Mouse (Mus musculus) hematopoietic stem cell, adult 5-6 weeks (primary cell): Measurements from ENCODE around the gene Cep104. TPM values are rescaled to one million over a fixed set of nuclear protein-coding genes. Genes with fewer than 3 reads are reported as not detected.
A peak's percentile ranks its signal among the peaks of the same experiment; 100 is the strongest.

Experiments used
- ATAC-seq, 2 experiments: fragments of 125-278 bp in 1 of 2; replicated peaks in 1 of 2; 2 replicates each; pipeline ENCODE4 v1.8.0; 2016 to 2017; ENCODE audit warnings: inconsistent platforms in 2 of 2, mild to moderate bottlenecking in 2 of 2, moderate number of reproducible peaks in 2 of 2, low read depth in 1 of 2, moderate TSS enrichment in 1 of 2; ENCODE audit not compliant: low FRiP score in 2 of 2, poor library complexity in 2 of 2, severe bottlenecking in 2 of 2, insufficient read depth in 1 of 2, low TSS enrichment in 1 of 2
- total RNA-seq: library from RNA; stranded (forward); fragments of 172-1452, 232-1000 nt; gene quantifications from 2 replicates; pipeline ENCODE4 v1.2.3, GENCODE M21; 2017

Cep104 gene
- total RNA-seq, result 6.0 and 7.8 TPM in 2 replicates

- ATAC-seq, result peak; percentile 78 to 90
Observed at GRCm38 (mm10) chr4:153974431-153975291, at the start of gene Cep104, which contains the start of gene Dffb. TSS of gene Cep104 (plus strand) at chr4:153975194. TSS of gene Dffb (minus strand) at chr4:153975126.

DNA sequence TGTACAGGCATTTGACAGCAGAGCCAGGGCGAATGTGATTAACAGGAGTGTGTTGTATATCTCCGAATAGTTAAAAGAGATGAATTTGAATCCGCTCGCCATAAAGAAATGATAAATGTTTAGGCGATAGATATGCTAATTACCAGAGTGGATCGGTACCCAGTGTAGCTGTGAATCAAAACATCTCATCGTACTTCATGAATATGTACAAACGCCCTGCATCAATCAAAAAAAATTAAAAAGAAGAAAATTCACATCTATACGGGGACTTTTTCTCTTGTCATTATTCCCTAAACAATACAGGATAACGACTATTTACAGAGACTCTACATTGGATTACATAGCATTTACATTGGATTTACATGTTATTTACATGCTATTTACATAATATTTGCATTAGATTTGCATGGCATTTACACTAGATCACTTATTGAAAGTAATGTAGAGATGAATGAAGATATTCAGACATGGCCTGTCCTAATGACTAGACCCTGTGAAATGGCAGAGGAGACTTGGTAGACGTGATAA is 46.2 kb upstream of the Cep104 start:
- no peak for ATAC-seq

DNA sequence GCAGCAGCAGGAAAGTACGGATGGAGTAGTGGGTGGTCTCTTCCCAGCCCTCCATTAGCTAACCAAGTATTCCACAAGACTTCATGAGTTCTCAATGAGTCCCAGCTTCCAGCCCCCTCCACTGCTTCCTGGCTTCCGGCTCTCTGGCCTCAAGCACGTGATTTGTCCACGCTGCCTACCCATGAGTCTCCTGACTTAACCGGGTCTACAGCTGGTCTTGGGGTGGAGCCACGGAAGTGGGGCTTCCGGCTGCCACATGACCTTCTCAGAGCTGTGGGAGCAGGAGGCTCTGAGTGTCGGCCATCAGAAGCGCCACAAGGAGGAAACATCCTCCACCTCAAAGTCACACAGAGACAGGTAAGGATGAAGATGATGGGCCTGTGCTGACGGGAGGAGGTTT is 45.6 kb upstream of the Cep104 start:
- no peak for ATAC-seq

GRCm38 (mm10) chr4:153929921-153930320 is 45.1 kb upstream of the Cep104 start:
- no peak for ATAC-seq

DNA sequence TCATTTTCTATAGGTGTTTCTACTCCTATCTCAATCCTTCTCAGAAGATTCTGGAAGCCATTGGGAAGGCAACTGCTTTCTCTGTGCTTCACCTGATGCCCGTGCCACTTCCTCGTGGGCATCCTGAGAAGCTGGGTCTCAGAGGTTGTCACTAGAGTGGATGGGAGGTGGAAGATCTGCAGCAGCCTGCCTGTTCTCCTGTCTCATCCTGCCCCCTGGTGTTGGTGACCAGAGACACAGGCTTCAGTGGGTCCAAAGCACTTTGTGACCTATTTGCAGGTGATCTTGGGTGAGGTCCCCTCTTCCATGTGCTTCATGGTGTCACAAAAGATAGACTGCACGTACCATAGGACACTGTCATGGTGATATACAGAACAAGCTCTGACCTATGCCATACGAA is 31.8 kb upstream of the Cep104 start:
- no peak for ATAC-seq

DNA sequence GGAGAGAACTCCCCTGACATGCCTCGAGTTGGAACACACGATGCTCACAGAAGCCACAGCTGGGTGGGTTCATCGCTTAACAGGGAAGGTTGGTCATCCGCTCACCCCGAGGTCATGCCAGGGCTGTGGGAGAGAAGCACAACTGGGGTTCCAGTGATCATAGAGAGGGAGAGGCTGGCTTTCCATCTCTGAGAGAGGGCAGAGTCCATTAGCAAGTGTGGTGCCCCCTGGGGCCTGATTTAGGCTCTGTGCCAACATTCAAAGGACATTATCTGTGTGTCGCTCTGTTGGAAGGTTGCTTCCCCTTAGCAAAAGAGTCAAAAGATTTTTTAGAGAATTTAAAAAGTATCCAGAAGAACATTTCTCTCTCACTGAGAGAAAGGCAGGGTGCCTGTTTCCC is 30.7 kb upstream of the Cep104 start:
- ATAC-seq, result no peak

DNA sequence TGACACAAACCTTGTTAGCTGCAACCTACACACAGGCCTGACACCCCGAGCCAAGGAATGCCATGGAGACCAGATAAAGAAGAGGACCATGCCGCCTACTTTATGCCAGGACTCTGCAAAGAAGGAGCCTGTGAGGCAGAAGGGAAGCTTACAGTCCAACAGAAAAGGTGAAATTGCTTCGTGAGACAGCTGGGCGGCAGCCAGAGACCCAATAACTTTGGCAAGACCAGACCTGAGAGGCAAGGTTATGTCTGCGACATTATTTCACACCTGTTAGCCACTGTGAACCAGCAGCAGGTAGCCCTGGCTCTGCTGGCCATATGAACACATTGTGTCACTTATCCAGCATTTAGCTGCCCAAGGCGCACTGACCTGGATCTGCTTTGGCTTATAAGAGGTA is 29.3 kb upstream of the Cep104 start:
- no peak for ATAC-seq

- no peak for ATAC-seq
Observed at GRCm38 (mm10) chr4:153950372-153950771, 24.6 kb upstream of the Cep104 start.

- ATAC-seq, result no peak
Observed at GRCm38 (mm10) chr4:153951150-153951549, 23.8 kb upstream of the Cep104 start.

- no peak for ATAC-seq
Observed at GRCm38 (mm10) chr4:153951692-153952091, 23.3 kb upstream of the Cep104 start.

- ATAC-seq, result no peak
Observed at GRCm38 (mm10) chr4:153955651-153956050, 19.3 kb upstream of the Cep104 start.

DNA sequence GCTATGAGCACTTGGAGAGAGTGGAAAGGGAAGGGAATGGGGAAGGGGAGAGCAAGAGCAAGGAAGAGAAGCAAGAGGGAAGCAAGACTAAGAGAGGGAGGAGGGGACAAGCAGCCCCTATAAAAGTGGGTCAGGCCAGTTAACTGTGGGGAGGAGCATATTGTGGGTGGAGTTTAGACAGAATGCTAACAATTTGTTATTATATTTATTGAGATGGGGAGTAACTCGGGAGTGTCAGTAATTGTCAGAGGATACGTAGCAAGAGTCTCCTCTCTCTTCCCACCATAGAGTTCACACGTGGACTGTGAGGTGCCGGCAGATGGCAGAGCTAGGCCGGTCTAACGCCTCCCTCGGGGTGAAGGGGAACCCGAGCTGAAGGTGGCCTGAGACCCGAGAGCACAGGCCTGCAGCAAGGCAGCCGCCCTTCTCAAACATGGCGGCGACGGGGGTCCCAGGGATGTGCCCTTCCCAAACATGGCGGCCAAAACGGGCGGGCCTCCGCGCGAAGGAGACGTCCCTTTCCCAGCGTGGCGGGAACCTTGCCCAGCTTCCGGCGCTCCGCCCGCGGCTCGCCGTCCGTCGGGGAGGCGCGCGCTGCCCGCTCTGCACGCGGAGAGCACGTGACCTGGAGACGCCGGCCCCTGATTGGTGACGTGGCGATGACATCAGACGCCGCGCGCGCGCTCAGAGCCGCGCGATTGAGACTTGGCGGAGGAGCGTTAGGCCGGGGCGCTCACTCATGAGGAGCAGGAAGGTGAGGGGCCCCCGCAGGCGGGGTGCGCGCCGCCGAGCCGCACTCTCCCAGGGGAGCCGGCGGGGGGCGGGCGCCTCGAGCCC is 18.2 kb upstream of the Cep104 start, which contains the start of gene A430005L14Rik:
A430005L14Rik (plus strand) TSS at position 669 of the 837 bp plus-strand sequence.
- peak; percentile 84 to 89 for ATAC-seq

DNA sequence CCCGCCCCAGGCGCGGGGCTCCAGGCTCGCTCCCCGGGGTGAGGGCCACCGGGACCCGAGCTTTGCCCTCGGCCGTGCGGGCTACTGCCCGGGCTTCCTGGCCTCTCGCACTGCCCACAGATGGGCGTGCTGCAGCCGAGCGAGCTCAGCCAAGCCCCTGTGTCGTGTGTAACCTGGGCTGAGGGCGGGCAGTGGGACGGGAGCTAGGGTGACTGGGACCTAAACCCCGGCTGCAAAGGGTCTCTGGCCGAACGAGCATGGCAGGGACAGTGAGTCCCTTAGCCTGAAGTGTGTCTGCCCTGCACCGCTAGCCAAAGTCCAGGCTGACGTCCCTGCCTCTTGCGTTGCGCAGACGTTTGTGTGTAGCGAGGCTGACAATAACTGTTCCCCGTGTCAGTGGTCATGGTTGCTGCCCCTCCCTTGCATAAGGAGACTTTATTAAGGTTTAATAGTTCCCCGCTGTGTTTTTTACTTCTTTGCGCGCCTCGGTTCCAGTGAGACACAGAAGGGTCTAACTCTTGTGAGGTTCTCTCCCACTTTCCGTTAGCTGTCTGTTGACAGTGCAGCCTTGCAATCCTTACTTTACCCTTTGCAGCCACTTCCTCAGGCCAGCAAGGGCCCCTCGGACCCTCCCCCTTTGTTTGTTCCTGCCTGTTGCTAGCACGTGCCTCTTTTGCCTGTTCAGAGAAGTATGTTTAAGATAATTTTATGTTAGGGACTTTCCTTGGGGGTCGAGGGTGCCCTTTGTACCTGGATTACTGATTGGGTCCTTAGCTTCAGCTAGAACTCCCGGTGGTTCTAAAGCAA is 17.3 kb upstream of the Cep104 start:
- ATAC-seq, result peak; percentile 31 to 43

- no peak for ATAC-seq
Observed at GRCm38 (mm10) chr4:153962631-153963030, 12.4 kb upstream of the Cep104 start.

DNA sequence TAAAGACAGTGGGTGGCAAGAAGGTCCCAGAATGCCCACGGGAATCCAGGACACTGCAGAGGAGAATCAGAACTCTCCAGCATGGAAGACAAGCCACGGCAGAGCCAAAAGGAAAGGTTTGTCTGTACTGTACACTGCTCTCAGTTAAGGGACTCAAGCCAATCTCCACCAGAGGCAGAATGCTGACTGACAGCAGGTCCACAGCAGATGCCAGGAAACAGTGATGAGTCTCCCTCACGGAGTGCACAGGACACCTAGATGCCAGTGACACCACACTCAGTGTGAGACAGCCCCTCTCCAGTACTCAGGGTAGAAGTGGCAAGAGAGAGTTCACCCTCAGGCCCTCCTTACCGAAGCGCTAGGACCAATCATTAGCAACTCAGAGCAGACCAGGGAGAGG is 8.3 kb upstream of the Cep104 start:
- ATAC-seq, result no peak

- ATAC-seq, result no peak
Observed at GRCm38 (mm10) chr4:153967556-153967955, 7.4 kb upstream of the Cep104 start.

GRCm38 (mm10) chr4:153968063-153968462 is 6.9 kb upstream of the Cep104 start:
- ATAC-seq, result no peak
